Mouse (Mus musculus) midbrain, embryonic 14.5 days (tissue): ENCODE data around the gene Ldb2. TPM values are rescaled to one million over a fixed set of nuclear protein-coding genes. Genes with fewer than 3 reads are reported as not detected.

Source experiments
- ATAC-seq: fragments of 200-750 bp; cut with Nextera tagmentation; 2 replicates; pipeline ENCODE4 v1.8.0; 2017; ENCODE audit warnings: moderate number of reproducible peaks, moderate library complexity; ENCODE audit not compliant: low FRiP score, low TSS enrichment
- DNase-seq: peaks from one replicate; pipeline ENCODE4 v3.0.0-alpha.2; 2015
- H3K27ac ChIP-seq: fragments of 300-500 bp; sonication (generic); replicated peaks from 2 replicates; pipeline ENCODE4 v1.5.1; 2014; ENCODE audit warnings: mild to moderate bottlenecking, low read depth, low read length, moderate library complexity
- H3K27me3 ChIP-seq: fragments of 300-500 bp; sonication (generic); 2 replicates; pipeline ENCODE4 v1.6.1; 2014; ENCODE audit warnings: low read length, control low read depth, mixed read lengths; ENCODE audit not compliant: control insufficient read depth, insufficient read depth
- H3K36me3 ChIP-seq: fragments of 300-500 bp; sonication (generic); 2 replicates; pipeline ENCODE4 v1.6.1; 2014; ENCODE audit warnings: low read length, control low read depth; ENCODE audit not compliant: control insufficient read depth, insufficient read depth
- H3K4me1 ChIP-seq: fragments of 300-500 bp; sonication (generic); 2 replicates; pipeline ENCODE4 v1.6.1; 2014; ENCODE audit warnings: mild to moderate bottlenecking, antibody characterized with exemption, low read length, control low read depth; ENCODE audit not compliant: control insufficient read depth, insufficient read depth
- H3K4me2 ChIP-seq: fragments of 300-500 bp; sonication (generic); 2 replicates; pipeline ENCODE4 v1.6.1; 2014; ENCODE audit warnings: mild to moderate bottlenecking, low read length, moderate library complexity
- H3K4me3 ChIP-seq: fragments of 300-500 bp; sonication (generic); replicated peaks from 2 replicates; pipeline ENCODE4 v1.5.1; 2014; ENCODE audit warnings: low read depth, low read length
- H3K9ac ChIP-seq: fragments of 300-500 bp; sonication (generic); replicated peaks from 2 replicates; pipeline ENCODE4 v1.6.1; 2014; ENCODE audit warnings: mild to moderate bottlenecking, low read length, moderate library complexity
- H3K9me3 ChIP-seq: fragments of 300-500 bp; sonication (generic); 2 replicates; pipeline ENCODE4 v1.6.1; 2016; ENCODE audit warnings: low read length, control low read depth, mixed read lengths; ENCODE audit not compliant: control insufficient read depth
- WGBS: fragments of 180-500 bp; shearing (Covaris S2); extraction: QIAGEN DNeasy Blood & Tissue Kit; methylation state at CpG from one replicate; pipeline ENCODE4 v1.1.7; 2014; 5-methylcytosine and 5-hydroxymethylcytosine counted together
- polyA plus RNA-seq: library from polyadenylated mRNA; unstranded; fragments of >200 nt; fragmentation: Nextera tagmentation; extraction: Ambion mirVana; gene quantifications from 2 replicates; pipeline ENCODE4 v1.2.1, GENCODE M21; 2014

Gene Ldb2
- polyA plus RNA-seq, 1 experiment from 2014 or later = 51.8 TPM

- Histone ChIP-seq H3K9me3 (no peaks in the 10 kb centered on the region), H3K4me1 (peaks cover 31% of the 10 kb centered on the region), H3K27me3 (no peaks in the 10 kb centered on the region), H3K4me2 (peak overlapping the region; percentile 28; the same call in 1 of the 2 replicates), H3K27ac (no peak overlapping the region; the same call in 1 of the 2 replicates), H3K9ac (no peak overlapping the region), H3K4me3 (no peak overlapping the region), H3K36me3 (no peaks in the 10 kb centered on the region)
- 1% methylated on average over 5 of the region's 5 CpGs for WGBS
- peak; percentile 97 for DNase-seq
- ATAC-seq = peak; percentile 95
Observed at GRCm38 (mm10) chr5:44538000-44538395, 261.5 kb downstream of the Ldb2 start.

GRCm38 (mm10) chr5:44537316-44537999, 262.0 kb downstream of the Ldb2 start:
- no peak overlapping the region for H3K4me3 ChIP-seq
- peak overlapping the region; percentile 86 for H3K27ac ChIP-seq
- H3K4me2 ChIP-seq = peak overlapping the region; percentile 28; the same call in 1 of the 2 replicates
- peaks cover 31% of the 10 kb centered on the region for H3K4me1 ChIP-seq
- no peaks in the 10 kb centered on the region for H3K36me3 ChIP-seq
- H3K9me3 ChIP-seq = no peaks in the 10 kb centered on the region
- no peak overlapping the region for H3K9ac ChIP-seq
- DNase-seq = peak; percentile 61
- WGBS = 29% methylated on average over 5 of the region's 5 CpGs
- peak; percentile 38; the same call in 1 of the 2 replicates for ATAC-seq
- H3K27me3 ChIP-seq = no peaks in the 10 kb centered on the region

- Histone ChIP-seq H3K4me3 (no peak overlapping the region), H3K27ac (no peak overlapping the region), H3K4me2 (no peak overlapping the region), H3K9me3 (no peaks in the 10 kb centered on the region), H3K4me1 (no peaks in the 10 kb centered on the region), H3K36me3 (no peaks in the 10 kb centered on the region), H3K27me3 (no peaks in the 10 kb centered on the region), H3K9ac (no peak overlapping the region)
- no peak for ATAC-seq
- WGBS = 77% methylated on average over 3 of the region's 3 CpGs
- no peak for DNase-seq
Observed at GRCm38 (mm10) chr5:44529466-44529865, 270.0 kb downstream of the Ldb2 start.

GRCm38 (mm10) chr5:44529001-44529400, 270.5 kb downstream of the Ldb2 start:
- no peak overlapping the region for H3K4me3 ChIP-seq
- no peak overlapping the region for H3K4me2 ChIP-seq
- 90% methylated on average over 1 of the region's 1 CpGs for WGBS
- DNase-seq (no peak), ATAC-seq (no peak)
- no peaks in the 10 kb centered on the region for H3K9me3 ChIP-seq
- H3K9ac ChIP-seq = no peak overlapping the region
- H3K4me1 ChIP-seq = no peaks in the 10 kb centered on the region
- H3K36me3 ChIP-seq = no peaks in the 10 kb centered on the region
- H3K27me3 ChIP-seq = no peaks in the 10 kb centered on the region
- no peak overlapping the region for H3K27ac ChIP-seq

GRCm38 (mm10) chr5:44505221-44505620, 294.3 kb downstream of the Ldb2 start:
- WGBS = 95% methylated on average over 5 of the region's 5 CpGs
- Histone ChIP-seq H3K27ac (no peak overlapping the region), H3K9ac (no peak overlapping the region), H3K4me2 (no peak overlapping the region), H3K9me3 (no peaks in the 10 kb centered on the region), H3K4me1 (no peaks in the 10 kb centered on the region), H3K4me3 (no peak overlapping the region), H3K36me3 (no peaks in the 10 kb centered on the region), H3K27me3 (no peaks in the 10 kb centered on the region)
- ATAC-seq (no peak), DNase-seq (no peak)

- 82% methylated on average over 5 of the region's 5 CpGs for WGBS
- H3K4me1 ChIP-seq = no peaks in the 10 kb centered on the region
- no peak overlapping the region for H3K27ac ChIP-seq
Observed at GRCm38 (mm10) chr5:44504786-44505185, 294.7 kb downstream of the Ldb2 start.

GRCm38 (mm10) chr5:44498229-44498628, 301.3 kb downstream of the Ldb2 start:
- no peak overlapping the region for H3K4me3 ChIP-seq
- H3K9ac ChIP-seq = no peak overlapping the region
- 95% methylated on average over 1 of the region's 1 CpGs for WGBS
- no peak overlapping the region for H3K4me2 ChIP-seq
- H3K4me1 ChIP-seq = no peaks in the 10 kb centered on the region
- no peak overlapping the region for H3K27ac ChIP-seq
- no peaks in the 10 kb centered on the region for H3K9me3 ChIP-seq
- H3K27me3 ChIP-seq = no peaks in the 10 kb centered on the region
- ATAC-seq (no peak), DNase-seq (no peak)
- no peaks in the 10 kb centered on the region for H3K36me3 ChIP-seq

More at GRCm38 (mm10) chr5:44504786-44505185, 294.7 kb downstream of the Ldb2 start:
- Histone ChIP-seq H3K4me3 (no peak overlapping the region), H3K36me3 (no peaks in the 10 kb centered on the region), H3K9ac (no peak overlapping the region), H3K27me3 (no peaks in the 10 kb centered on the region), H3K9me3 (no peaks in the 10 kb centered on the region), H3K4me2 (no peak overlapping the region)
- ATAC-seq = no peak
- no peak for DNase-seq

GRCm38 (mm10) chr5:44496854-44497253, 302.6 kb downstream of the Ldb2 start:
- H3K27ac ChIP-seq = no peak overlapping the region
- no peak for ATAC-seq
- no peaks in the 10 kb centered on the region for H3K9me3 ChIP-seq
- DNase-seq = no peak
- H3K27me3 ChIP-seq = no peaks in the 10 kb centered on the region
- no peak overlapping the region for H3K4me2 ChIP-seq
- 67% methylated on average over 3 of the region's 3 CpGs for WGBS
- no peak overlapping the region for H3K9ac ChIP-seq
- H3K4me1 ChIP-seq = no peaks in the 10 kb centered on the region
- H3K4me3 ChIP-seq = no peak overlapping the region
- no peaks in the 10 kb centered on the region for H3K36me3 ChIP-seq

- 87% methylated on average over 4 of the region's 4 CpGs for WGBS
- no peak for DNase-seq
- H3K27me3 ChIP-seq = no peaks in the 10 kb centered on the region
Observed at GRCm38 (mm10) chr5:44495092-44495491, 304.4 kb downstream of the Ldb2 start.

More at GRCm38 (mm10) chr5:44495092-44495491, 304.4 kb downstream of the Ldb2 start:
- no peak for ATAC-seq
- Histone ChIP-seq H3K4me3 (no peak overlapping the region), H3K27ac (no peak overlapping the region), H3K9ac (no peak overlapping the region), H3K4me2 (no peak overlapping the region), H3K9me3 (no peaks in the 10 kb centered on the region), H3K4me1 (no peaks in the 10 kb centered on the region), H3K36me3 (no peaks in the 10 kb centered on the region)
